Mouse (Mus musculus) cerebellum, postnatal 4 days (tissue): Measurements from ENCODE around the gene Fmo9.

Experiments
- DNase-seq, 2 experiments: peaks; one replicate each; pipeline ENCODE4 v3.0.0; 2022; ENCODE audit warnings: low spot score in 2 of 2, mixed read lengths in 1 of 2

The Fmo9 gene

DNA sequence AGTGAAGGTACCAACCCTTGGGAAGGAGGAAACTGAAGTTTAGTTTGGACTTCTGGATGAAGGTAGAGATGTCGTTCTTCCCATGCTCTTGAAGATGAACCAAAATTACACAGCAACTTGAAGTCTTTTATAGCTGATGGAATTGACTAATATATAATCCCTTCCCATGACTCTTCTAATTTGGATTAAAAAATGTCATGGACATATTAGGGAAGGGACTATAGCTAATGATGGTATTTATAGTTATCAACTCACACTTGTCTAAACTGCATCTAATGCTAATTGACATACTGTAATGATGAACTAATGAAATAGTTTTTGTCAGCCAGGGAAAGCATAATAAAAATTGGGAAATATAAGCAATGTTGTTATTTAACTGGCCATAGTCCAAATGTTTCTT, at the start of gene Fmo9:
Gene Fmo9, minus strand, starts transcription at position 101 of the 400 bp plus-strand sequence.
- DNase-seq, result no peak

DNA sequence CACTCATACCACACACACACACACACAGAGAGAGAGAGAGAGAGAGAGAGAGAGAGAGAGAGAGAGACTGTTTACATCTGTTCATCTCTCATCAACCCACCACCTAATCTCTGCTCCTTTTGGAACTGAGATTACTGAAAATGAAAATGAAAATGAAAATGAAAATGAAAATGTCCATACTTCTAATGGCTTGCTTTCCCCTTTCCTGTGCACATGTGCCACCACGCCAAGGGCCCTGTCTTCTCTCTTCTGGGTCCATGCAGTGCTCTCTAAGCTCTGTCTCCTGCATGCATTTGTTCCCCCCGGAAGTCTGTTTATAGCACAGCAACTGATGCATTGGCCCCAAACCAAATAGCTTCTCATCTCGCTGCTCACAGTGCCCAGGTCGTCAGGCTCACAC, 49.2 kb upstream of the Fmo9 start:
- no peak for DNase-seq

DNA sequence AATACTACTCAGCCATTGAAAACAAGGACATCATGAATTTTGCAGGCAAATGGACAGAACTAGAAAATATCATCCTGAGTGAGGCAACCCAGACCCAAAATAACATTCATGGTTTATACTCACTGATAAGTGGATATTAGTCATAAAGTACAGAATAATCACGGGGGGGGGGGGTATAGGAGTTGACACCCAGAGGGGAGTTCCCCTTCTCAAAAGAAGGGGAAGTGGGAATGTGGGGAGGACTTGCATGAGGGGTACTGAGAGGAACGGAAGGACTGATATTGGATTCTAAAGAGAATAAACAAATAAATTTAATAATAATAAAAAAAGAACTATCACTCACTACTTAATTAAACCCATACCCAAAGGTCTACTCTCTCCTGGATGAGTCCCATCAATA, 48.6 kb upstream of the Fmo9 start:
- no peak for DNase-seq

DNA sequence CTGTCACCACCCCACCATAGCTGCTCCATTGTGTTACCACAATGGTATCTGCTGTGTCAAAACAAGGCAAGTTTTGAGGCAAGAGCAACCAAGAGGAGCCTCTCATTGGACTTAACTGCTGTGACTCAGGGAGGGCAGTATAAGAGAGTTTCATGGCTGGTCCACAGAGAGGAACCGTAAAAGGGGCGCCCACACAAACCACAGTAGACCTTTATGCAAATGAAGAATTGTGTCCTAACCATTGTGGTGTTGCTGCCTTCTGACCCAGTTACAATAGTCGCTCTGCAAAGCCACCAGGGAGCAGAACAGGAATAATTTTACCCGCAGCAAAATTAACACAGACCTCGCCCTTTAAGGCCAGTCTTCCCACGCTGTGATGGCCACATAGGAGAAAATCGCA, 29.2 kb upstream of the Fmo9 start:
- DNase-seq, result no peak

DNA sequence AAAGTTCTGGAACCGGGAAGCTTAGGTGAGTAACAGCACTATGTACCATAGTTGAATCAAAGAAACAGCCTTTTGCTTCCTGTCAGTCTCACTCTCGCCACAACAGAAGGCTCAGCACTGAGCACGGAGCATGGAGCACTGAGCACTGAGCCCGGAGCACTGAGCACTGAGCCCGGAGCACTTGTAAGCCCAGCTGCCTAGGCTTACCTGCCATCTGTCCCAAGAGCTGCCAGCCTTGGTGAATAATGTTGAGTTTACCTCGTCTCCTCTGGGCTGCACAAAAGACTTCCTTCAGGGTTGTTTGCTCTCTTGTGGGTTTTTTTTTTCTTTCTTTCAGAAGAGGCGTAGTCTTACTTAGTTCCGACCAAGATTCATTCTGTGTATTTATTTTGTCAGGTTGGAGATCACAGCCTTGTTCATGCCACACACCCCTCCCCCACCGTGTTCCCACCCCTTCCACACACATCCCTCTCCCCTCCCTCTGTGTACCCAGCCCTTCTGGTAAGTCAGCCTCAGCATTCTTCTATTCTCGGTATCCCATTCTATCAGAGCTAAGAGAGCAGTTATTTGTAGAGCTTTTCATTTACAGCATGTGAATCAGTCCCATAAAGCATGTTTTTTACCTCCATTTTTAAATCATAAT, 20.7 kb upstream of the Fmo9 start:
- DNase-seq, result no peak

DNA sequence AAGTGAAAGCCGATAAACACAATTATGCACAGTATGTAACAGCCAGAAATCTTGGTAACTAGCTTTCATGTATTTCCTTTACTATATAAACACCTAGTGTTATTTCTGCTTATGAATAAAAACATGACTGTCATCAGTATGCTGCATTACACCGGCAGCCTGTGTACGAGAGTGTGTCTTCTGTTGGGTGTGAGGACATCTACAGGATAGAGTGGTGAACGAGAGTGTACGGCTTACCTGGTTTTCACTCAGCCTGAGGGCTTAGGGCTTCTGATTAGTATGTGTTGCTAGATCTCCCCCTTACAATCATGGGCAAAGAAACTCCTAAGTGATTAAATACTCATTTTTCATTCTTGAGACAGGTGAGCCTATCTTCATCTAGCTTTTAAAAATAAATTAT, 12.4 kb downstream of the Fmo9 start:
- no peak for DNase-seq

DNA sequence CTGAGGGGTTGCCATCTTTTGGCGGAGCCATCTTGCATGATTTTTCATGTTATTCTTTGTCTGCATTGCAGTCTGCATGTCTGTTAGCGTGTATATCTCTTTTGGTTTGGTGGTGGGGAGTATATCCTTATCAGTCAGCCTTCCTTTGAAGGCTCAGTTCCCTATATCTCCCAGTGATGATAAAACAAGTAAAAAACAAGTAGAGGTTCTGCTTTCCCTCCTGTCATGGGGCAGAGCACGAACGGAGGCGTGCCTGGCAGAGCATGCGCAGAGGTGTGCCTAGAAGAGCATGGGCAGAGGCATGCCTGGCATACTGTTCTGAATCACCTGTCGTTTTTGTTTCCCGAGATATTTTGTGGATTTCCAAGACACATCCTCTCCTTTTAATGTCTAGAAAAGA, 20.8 kb downstream of the Fmo9 start:
- DNase-seq, result no peak

DNA sequence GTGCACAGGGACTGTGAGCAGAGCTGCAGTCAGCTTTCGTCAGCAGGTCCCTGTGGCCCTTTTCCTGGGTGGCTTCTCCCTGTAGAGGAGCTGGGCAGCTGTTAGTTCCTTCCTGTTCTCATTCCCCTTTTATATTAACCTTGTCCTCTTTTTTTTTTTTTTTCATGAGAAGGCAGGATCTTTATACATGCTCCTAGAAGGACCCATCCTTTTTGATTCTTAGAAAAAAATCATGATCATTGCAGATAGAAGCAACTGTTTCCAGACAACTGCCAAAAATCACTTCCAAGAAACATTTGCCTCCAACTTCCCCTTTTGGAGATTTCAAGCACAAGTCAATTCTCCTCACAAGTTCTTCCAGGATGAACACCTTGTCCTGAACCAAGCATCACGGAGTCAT, 34.1 kb downstream of the Fmo9 start, which contains the start of gene Gm4847:
Gene Gm4847, minus strand, starts transcription at position 101 of the 400 bp plus-strand sequence.
- no peak for DNase-seq
